Mouse (Mus musculus) mature B cell (primary cell): ENCODE results near the gene Mark3.
"Not testable (repeated sequence)": the region's sequence is repeated elsewhere in the genome, so short reads cannot be mapped to it uniquely, and the experiment has no call there.

Experiments used
- in situ Hi-C: fragments of 300-500 bp; cut with MboI; formaldehyde crosslinking; loops from 2 replicates; pipeline ENCODE4 v1.14.3; 2019

Gene Mark3

GRCm38 (mm10) chr12:111574074-111574886 is at the start of gene Mark3:
Gene Mark3, plus strand, starts transcription at chr12:111574523.
- in situ Hi-C loops: no loop called here

- in situ Hi-C loops: no loop called here
These were observed 49.4 kb upstream of the Mark3 start for GRCm38 (mm10) chr12:111524883-111525282.

GRCm38 (mm10) chr12:111527643-111528281 is 46.6 kb upstream of the Mark3 start:
- in situ Hi-C loops: no loop called here

- in situ Hi-C loops: no loop called here
These were observed 45.1 kb upstream of the Mark3 start for GRCm38 (mm10) chr12:111529192-111529591.

- in situ Hi-C loops: no loop called here
These were observed 41.1 kb upstream of the Mark3 start for GRCm38 (mm10) chr12:111533096-111533794.

GRCm38 (mm10) chr12:111535281-111535680 is 39.0 kb upstream of the Mark3 start:
- in situ Hi-C loops: no loop called here

- in situ Hi-C loops: no loop called here
These were observed 38.6 kb upstream of the Mark3 start for GRCm38 (mm10) chr12:111535762-111536161.

- in situ Hi-C loops: no loop called here
These were observed 37.6 kb upstream of the Mark3 start for GRCm38 (mm10) chr12:111536746-111537145.

- in situ Hi-C loops: no loop called here
These were observed 37.0 kb upstream of the Mark3 start for GRCm38 (mm10) chr12:111537341-111537740.

- in situ Hi-C loops: no loop called here
These were observed 36.5 kb upstream of the Mark3 start, which contains the start of gene Eif5 for GRCm38 (mm10) chr12:111537796-111538291. Gene Eif5, plus strand, starts transcription at chr12:111538016.

- in situ Hi-C loops: no loop called here
These were observed 35.9 kb upstream of the Mark3 start for GRCm38 (mm10) chr12:111538292-111539040.

GRCm38 (mm10) chr12:111539041-111539345 is 35.3 kb upstream of the Mark3 start:
- in situ Hi-C loops: no loop called here

GRCm38 (mm10) chr12:111547070-111547469 is 27.3 kb upstream of the Mark3 start:
- in situ Hi-C loops: no loop called here

- in situ Hi-C loops: no loop called here
These were observed 25.6 kb upstream of the Mark3 start for GRCm38 (mm10) chr12:111548555-111549289.

GRCm38 (mm10) chr12:111550679-111551078 is 23.6 kb upstream of the Mark3 start:
- in situ Hi-C loops: no loop called here

GRCm38 (mm10) chr12:111552342-111552741 is 22.0 kb upstream of the Mark3 start:
- in situ Hi-C loops: no loop called here

GRCm38 (mm10) chr12:111555357-111555756 is 19.0 kb upstream of the Mark3 start:
- in situ Hi-C loops: no loop called here

GRCm38 (mm10) chr12:111555893-111556292 is 18.4 kb upstream of the Mark3 start:
- in situ Hi-C loops: not testable (repeated sequence)

- in situ Hi-C loops: no loop called here
These were observed 16.8 kb upstream of the Mark3 start for GRCm38 (mm10) chr12:111557538-111557937.

GRCm38 (mm10) chr12:111558655-111559054 is 15.7 kb upstream of the Mark3 start:
- in situ Hi-C loops: no loop called here

GRCm38 (mm10) chr12:111559647-111560258 is 14.6 kb upstream of the Mark3 start:
- in situ Hi-C loops: no loop called here
